Mouse (Mus musculus): Measurements from ENCODE around the gene Lyg2.

The Lyg2 gene

DNA sequence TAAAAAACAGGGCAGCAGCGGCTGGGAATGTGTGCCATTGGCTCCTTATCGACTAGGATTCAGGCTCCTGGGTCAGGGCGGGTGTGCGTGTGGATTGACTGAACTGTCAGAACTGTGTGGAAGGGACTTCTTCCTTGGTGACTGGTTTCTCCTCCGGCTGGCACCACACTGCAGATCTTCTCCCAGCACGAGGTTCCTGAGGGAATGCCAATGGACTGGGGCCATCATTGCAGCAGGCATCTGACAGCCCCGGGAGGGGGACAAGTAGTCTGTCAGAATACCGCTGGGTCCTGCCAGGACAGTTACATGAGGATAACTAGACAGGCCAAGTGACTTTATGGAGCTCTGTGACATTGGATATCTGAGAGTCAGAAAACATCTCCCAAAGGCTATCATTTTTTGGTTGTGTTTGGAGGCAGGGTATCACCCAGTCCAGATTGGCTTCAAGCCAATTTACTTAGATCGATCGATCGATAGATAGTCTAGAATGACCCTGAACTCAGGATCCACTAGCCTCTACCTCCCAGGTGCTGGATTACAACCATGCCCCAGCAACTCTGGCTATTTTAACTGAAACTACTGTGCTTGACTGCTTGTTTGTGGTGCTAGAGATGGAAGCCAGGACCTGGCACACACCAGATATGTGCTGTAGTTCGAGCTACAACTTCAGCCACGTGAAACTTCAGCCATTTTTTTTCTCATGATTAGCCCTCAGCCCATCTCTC, 38.4 kb downstream of the Lyg2 start:
- no peak for DNase-seq

DNA sequence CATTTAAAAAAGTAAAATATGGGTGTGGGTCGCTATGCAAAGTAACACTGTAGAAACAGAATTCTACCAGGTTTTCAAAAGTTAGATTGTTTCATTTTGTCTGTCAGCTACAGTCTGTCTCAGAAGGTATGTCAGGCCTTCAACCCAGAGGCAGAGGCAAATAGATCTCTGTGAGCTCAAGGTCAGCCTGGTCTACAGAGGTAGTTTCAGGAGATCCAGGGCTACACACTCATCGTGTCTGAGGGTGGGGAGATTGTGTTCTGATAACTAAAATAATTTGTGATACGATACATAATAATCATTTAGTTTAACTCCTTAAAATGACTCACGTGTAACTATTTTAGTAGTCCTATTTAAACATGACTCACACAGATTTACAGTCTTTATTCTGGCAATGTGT, 43.1 kb downstream of the Lyg2 start:
- DNase-seq: no peak

DNA sequence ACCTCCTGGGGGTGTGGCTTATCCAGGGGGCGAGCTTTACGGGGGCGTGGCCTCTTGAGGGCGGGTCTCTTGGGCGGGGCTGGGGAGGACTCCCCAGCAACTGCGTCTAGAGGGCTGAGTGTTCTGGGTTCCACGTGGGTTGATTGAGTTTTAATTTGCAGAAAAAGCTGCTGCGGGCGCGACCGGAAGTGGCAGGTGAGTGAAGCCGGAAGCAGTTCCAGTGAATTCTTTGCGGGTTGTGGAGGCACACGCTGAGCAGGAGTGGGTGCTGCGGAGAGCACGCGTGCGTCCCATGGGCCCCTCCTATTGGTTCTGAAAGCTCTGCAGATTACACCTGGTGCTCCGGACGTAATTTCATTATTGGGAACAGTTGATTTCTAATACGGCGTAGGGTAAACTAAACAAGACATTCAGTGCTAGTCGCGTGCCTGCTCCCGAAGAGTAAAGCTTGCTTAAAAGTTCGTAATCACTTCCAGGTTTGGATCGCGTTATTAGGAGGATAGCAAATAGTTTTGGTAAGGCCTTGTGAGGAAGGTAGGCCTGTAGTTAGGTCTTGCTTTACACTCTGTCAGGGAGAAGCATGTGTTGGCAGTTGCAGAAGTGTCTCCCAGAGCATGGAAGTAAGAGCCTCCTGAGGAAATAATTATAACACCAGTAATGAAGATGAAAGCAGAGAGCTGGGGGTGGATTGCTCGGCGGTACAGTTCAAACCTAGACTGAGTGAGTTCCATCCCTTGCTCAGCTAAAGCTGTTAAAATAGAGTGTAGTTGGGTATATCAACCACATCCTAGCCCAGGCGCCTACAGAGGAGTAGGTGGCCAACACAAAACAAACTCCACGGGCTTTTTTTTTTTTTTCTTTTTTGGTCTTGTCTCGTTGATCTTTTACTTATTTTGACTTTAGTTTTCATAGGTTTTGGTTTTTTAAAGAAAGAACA, 43.9 kb downstream of the Lyg2 start:
- DNase-seq: peak; percentile 89

DNA sequence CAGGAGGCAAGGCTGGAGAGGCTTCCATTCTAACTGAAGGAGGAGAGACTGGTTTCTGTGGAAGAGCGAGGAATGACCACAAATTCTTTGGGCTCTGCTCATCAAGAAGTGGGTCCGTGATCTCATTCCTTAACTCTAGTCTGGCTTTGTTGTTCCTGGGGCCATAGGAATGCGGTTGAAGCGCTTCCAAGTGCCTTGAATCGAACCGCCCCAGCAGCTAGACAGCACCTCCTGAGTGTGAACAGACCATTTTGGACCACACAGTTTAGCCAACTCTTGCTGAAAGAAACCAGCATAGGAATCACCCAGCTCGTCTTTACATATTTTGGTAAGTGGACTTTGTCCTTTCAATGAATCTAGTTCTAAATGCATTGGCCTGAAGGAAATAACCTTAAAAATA, 44.6 kb downstream of the Lyg2 start, which contains the start of gene Lipt1:
Lipt1 (plus strand) TSS at position 35 of the 400 bp plus-strand sequence.
- DNase-seq: no peak

DNA sequence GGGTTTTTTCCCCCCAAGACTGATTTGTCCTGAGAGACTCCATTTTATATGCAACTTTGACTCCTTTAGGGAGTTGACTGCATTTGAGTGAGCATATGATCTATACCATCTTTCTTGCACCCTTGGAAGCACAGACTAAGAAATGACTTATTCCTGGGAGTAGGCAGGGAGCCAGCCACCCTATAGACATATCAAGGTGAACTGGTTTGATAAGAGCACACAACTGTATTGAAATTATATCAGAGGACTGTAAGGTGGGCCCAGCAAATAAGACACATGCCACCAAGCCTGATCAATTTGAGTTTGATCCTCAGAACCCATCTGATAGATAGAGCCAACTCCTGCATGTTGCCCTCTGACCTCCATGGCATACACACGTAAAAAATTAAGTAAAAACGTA, 46.9 kb downstream of the Lyg2 start:
- DNase-seq: no peak

DNA sequence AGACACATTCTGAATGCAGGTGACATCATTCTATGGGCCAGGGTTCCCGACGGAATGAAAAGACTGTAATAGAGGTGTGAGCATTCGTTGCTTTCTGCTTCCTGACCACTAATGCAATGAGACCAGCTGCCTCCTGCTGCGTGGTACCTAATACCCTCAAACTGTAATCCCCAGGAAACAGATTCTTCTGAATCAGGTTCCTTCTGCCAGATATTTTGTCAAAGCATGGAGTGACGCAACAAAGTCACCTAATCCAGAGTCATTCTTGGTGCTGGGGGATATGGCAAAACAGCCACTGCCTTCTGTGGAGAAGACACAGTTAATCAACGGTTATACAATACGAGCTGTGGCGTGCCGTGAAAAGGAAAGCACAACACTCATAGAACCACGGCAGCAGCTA, 47.7 kb downstream of the Lyg2 start:
- DNase-seq: no peak

DNA sequence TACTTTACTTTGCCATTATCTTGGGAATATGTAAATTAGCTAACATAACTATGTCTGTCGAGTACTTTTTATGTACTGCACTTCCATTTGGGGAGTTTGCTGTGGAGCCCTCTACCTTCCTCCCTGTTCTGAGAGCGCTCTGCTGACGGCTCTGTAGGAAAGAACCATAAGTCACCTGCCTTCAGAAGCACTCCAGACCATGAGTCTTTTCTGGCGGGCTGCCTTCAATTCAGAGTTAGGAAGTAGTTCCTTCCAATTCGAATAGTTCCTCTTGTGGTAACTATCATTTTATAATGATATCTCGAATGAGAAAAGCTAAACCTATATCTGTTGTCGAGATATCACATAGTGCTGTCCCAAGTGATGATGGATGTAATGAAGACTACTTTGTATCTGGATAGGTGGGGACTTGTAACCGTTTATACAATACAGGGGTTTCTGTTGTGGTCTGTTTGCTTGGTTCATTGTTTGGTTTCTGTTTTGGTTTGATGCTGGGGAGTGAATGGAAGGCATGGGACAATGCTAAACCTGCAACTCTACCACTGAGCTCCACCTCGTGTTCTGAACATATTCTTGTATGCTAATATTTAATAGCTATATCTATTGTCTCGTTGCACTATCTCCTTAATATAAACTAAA, 48.5 kb downstream of the Lyg2 start:
- no peak for DNase-seq

DNA sequence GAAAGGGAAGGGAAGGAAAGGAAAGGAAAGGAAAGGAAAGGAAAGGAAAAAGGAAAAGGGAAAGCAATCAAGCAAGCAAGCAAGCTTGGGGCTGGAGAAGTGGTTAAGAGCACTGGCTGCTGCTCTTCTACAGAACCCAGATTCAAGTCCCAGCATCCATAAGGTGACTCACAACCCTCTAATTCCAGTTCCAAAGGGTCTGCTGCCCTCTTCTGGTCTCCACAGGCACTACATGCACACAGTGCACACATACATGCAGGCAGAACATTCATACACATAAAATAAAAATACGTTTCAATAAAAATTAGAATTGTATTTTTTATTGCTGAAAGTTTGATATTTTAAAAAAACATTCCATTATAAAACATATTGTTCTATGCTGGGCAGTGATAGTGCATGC, 49.2 kb downstream of the Lyg2 start:
- DNase-seq: no peak

DNA sequence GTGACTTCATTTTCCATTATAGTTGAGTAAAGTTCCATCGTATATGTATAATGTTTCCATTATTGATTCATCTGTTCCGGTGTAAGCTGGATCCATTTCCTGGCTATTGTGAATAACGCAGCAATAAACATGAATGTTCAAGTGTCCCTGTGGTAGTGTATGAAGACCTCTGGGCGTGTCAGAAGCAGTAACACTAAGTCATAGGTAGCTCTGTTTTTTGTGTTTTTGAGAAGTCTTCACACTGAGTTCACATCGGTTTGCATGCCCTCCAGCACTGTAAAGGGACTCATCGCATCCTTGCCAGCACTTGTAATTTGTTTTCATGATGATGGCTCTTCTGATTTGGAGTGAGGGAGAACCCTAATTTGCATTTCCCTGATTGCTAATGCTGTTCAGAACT, 50.0 kb downstream of the Lyg2 start, which contains the start of gene Tsga10:
Tsga10 (minus strand) TSS at position 144 of the 400 bp plus-strand sequence.
- DNase-seq: no peak

DNA sequence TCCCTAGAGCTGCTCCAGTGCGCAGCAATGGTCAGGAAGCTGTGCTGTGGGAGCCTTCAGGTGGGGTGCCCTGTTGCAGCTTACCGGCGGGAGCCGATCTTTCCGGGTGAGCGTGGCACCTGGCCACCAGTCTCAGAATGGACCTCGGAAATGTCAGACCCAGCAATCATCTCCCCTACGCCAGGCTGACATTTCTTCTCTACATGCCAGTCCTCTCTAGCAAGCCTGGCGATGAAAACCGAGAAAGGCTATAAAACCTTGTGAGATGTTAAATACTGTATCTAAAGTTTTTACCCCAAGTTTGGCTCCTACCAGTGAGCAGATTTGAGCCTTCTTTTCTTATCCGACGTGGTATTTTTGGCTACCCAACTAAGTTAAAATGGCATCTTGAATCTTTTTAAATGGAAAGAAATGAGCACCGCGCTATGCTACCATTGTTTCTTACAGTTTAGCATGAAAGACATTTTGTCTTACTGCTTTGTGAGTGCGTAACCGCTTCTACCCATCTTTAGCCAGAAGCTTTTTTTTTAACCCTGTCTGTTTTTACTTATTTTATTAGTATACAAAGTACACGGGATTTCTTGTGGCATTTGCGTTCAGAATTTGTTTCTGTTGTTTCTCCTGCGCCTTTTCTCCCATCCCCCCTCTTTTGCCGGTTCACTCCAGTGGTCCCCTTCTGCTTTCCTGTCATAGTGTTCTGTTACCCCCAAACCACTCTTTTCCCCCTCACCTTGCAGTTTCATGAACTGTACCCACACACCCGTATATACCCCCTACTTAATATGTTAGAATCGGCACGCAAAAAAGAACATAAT, 50.7 kb downstream of the Lyg2 start:
- no peak for DNase-seq

DNA sequence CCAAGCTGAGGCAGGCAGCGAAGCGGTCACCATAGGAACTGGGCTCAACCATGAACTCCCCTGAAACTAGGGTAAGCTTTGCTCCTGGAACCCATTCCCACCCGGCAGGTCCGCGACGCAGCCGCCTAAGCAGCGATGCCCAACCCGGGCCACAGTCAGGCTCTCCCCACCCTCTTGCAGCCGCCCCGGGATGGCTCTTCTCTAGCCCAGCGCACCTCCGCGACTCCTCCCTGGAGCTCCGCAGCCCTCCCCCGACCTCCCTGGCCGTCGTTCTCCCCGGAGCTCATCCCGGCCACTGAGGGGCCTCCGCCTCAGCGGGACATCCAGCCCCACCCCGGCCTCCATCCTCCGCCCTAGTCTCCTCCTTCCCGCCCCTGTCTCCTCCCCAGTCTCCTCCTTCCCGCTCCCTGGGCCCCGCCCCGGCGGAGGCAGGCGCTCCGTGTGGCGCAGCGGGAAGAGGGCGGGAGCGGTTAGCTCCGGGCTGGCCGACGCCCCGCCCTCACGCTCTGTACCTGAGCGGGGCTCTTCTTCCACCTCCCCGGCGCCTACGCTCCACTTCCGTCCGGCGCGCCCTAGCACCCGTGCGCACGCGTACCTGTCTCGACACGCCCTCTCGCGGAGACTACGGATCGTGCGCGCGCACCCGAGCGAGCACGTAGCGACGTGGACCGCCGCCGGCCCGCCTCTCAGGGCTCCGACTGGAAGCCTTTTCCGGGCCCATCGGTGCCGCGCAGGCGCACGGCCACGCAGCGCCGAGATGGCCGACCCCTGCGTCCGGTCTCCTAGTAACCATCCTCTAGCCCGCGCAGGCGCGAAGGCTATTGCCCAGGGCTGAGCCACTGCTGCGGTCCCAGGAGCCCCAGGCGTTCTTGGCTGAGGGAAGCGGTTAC, 51.5 kb downstream of the Lyg2 start:
- DNase-seq: peak; percentile 100
